Mouse (Mus musculus) liver, embryonic 18 days (tissue): ENCODE data around the gene Gpr171. TPM values are rescaled to one million over a fixed set of nuclear protein-coding genes. Genes with fewer than 3 reads are reported as not detected.

Experiments used
- polyA plus RNA-seq: library from polyadenylated mRNA; depleted of rRNA; stranded (reverse); fragments of >200 nt; gene quantifications from 2 replicates; pipeline ENCODE4 v1.2.3, GENCODE M21; 2012; rRNA removed

The Gpr171 gene
- polyA plus RNA-seq, result 0.55 and 0.89 TPM in 2 replicates

GRCm38 (mm10) chr3:59101218-59101986, at the start of gene Gpr171:
Gene Gpr171 (minus strand): TSS chr3:59101821.

Other genes with a start within 250 kb of the Gpr171 start
- not detected in 2 replicates for gene Clrn1, start 216.5 kb downstream of the Gpr171 start, polyA plus RNA-seq
- 1.1 TPM in 2 replicates for gene Med12l, start 96.0 kb downstream of the Gpr171 start, polyA plus RNA-seq
- gene P2ry14, start 51.8 kb upstream of the Gpr171 start, polyA plus RNA-seq, result 9.5 and 9.7 TPM in 2 replicates
- not detected in 2 replicates for gene Gpr87, start 93.3 kb upstream of the Gpr171 start, polyA plus RNA-seq
- gene P2ry13, start 109.1 kb upstream of the Gpr171 start, polyA plus RNA-seq, result 4.6 and 5.8 TPM in 2 replicates
- 2.6 TPM in 2 replicates for gene P2ry12, start 161.1 kb upstream of the Gpr171 start, polyA plus RNA-seq
- gene Igsf10, start 242.6 kb upstream of the Gpr171 start, polyA plus RNA-seq, result 0.25 and 0.28 TPM in 2 replicates